Mouse (Mus musculus): Measurements from ENCODE around the gene Desi1. TPM values are rescaled to one million over a fixed set of nuclear protein-coding genes. Genes with fewer than 3 reads are reported as not detected.

Desi1 gene
- total RNA-seq (2021), result 100 to 1,000 TPM in 1 of 2 experiments, 10 to 100 TPM in 1; 96.5 to 108 TPM
- long read RNA-seq, transcript Desi1-206 (6 exons, 2,934 nt), result major isoform, 98 of 211 reads
- long read RNA-seq, transcript Desi1-205 (5 exons, 2,854 nt), result minor isoform, 5 of 211 reads
- long read RNA-seq, partial matches to known transcripts, result 2 of 211 reads
- long read RNA-seq, other reads (novel, unspliced or antisense), result 106 of 211 reads

DNA sequence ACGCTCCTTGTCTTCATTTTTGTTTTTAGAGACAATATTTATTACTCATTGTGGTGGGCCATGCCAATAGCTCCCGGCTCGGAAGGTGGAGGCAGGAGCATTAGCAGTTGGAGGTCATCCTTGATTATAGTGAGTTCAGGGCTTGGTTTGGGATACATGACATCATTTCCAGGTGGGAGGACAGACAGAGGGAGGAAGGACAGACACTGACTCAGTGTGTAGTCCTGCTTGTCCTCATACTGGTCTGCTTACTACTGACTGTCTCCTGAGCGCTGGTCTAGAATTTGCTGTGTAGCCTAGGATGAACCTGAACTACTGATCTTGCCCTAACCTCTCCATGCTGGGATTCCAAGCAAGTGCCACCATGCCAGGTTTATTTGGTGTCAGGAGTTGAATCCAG is at the start of gene Desi1:
Gene Desi1 (minus strand): TSS at position 101 of the 400 bp plus-strand sequence.
- DNase-seq (ENCODE audit: low spot score in 2 of 2), result no peak

DNA sequence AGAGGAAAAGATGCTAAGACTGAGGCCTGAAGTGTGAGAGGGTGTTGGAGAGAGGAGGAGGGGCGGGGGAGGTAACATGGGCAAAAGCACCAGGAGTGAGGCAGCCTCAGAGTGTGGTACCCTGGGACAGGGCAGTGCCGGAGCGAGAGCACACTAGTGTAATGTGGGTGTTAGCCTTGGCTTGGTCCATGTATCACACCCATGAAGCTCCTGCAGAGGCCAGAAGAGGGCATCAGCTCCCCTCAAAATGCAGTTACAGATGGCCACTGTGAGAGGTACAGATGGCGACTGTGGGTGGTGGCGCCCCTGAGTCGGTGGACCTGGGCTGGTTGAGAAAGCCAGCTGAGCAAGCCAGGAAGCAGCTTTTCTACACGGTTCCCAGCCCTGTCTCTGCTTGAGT is 47.5 kb upstream of the Desi1 start:
- DNase-seq (ENCODE audit: low spot score in 2 of 2), result peak; percentile 64 to 85

DNA sequence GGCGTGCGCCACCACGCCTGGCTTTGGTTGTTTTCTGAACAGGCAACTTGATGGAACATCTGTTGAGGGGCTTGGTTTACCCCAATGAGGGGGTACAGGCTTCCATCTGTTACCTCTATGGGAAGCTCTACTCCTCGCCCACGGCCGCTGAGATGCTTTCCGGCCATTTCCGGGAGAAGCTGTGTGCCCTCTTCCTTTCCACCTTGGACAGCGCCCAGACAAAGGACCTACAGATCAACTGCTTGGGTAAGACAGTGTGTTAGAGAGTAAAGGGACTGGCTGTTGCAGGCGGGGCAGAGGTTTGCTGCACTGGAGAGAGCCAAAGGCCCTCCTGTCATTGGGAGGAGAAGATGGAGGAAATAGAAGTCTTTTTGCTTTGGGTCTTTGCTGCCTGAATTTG is 46.2 kb upstream of the Desi1 start:
- no peak for DNase-seq (ENCODE audit: low spot score in 2 of 2)

- DNase-seq (ENCODE audit: low spot score in 2 of 2), result no peak
Measured at GRCm38 (mm10) chr15:82073490-82073889, 39.8 kb upstream of the Desi1 start.

DNA sequence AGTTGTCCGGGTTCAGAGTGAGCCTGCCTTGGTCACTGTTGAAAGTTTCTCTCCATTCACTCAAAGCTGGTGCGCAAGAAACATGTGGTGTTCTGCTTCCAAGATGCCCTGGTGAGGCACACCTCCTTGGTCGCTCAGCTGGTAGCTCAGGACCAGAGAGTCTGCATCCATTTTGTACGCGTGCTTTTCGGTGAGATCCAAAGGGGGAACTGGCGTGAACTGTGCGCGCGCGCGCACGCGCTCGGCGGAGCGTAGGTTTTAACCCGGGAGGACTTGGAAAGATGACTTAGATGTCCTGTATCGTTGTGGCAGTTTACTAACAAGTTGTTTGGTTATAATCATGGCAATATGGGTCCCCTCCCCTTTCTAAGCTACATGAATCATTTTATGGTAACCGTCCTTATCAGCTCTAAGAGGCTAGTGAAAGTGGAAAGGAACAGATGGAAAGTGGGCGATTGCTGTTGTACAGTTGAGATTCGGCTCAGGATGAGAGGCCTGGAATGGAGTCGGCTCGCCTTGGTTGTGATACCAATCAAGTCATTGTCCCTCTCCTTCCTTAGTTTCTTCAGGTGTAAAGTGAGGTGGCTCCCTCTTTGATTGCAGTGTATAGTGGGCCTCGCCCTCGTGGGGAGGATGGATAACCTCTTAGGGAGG is 38.3 kb upstream of the Desi1 start:
- DNase-seq (ENCODE audit: low spot score in 2 of 2), result peak in 1 of 2 experiments; percentile 51

DNA sequence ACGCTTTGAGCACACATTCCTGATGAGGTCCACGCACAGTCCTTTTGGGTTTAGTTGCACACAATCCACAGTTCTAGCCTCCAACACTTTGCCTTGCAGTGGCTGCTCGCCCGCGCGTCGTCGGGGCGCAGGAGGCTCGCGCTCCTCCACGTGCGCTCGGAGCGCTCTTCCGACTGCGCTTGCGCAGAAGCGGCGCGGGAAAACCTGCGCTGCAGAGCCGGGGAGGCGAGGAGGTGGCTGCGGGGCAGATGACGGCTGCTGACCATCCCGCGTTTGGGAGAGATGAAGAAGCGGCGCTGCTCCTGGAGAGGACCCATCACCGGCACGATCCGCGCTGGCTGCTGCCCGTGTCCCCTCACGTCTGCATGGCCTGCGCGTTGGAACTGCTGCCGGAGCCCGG is 36.2 kb upstream of the Desi1 start, which contains the start of gene Mei1:
Gene Mei1 (plus strand): TSS at position 99 of the 400 bp plus-strand sequence.
- DNase-seq (ENCODE audit: low spot score in 2 of 2), result no peak

GRCm38 (mm10) chr15:82065511-82065910 is 31.8 kb upstream of the Desi1 start:
- peak in 1 of 2 experiments; percentile 93 for DNase-seq (ENCODE audit: low spot score in 2 of 2)

- DNase-seq (ENCODE audit: low spot score in 2 of 2), result no peak
Measured at GRCm38 (mm10) chr15:82063909-82064308, 30.2 kb upstream of the Desi1 start.

GRCm38 (mm10) chr15:82058719-82059201 is 25.1 kb upstream of the Desi1 start, which contains the start of gene 4930407I10Rik:
4930407I10Rik (plus strand) TSS chr15:82059151.
- DNase-seq (ENCODE audit: low spot score in 2 of 2), result no peak

DNA sequence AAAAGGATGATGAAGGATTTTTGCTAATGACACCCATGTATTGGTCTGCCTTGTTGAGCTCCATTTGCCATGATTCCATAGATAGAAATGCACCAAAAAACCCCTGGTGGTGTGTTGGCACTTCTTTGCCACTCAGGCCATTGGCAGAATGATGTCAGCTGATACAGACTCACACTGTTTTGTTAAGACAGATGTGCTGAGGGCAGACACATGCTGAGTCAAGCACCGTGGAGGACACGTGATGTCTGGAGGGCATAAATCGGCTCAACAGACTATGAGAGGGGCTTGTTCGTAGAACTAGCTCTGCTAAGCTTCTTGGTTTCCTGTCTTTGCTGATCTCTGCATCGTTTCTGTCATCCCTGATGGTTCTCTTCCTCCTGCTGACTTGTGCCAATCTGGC is 18.9 kb upstream of the Desi1 start:
- no peak for DNase-seq (ENCODE audit: low spot score in 2 of 2)

- peak; percentile 90 to 95 for DNase-seq (ENCODE audit: low spot score in 2 of 2)
Measured at GRCm38 (mm10) chr15:82047080-82047883, 13.6 kb upstream of the Desi1 start, which contains the start of gene Snu13. Snu13 (minus strand) TSS chr15:82047598.

- DNase-seq (ENCODE audit: low spot score in 2 of 2), result no peak
Measured at GRCm38 (mm10) chr15:82046246-82046891, 12.7 kb upstream of the Desi1 start.

DNA sequence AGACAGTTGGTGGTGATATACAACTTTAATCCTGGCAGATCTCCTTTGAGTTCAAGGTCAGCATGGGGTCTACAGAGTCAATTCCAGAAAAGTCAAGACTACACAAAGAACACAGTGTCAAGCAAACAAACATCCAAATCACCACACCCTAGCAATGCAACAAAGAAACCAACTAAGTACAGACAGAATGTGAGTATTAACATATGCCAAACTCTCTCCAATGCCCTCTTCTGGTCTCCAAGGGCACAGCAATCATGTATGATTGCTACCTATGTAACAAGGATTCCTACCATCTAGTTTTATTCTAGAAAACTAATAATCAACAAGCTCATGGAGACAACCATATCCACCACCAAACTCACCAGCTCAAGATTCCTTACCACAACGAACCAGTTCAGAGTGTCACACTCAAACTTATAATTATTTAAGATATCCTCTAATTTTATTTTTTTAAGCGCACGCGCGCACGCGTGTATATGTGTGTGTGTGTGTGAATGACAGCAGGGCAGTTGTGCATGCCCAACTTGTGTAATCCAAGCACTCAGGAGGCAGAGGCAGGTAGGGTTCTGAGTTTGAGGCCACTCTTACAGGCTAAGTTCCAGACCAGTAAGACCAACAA is 10.6 kb upstream of the Desi1 start:
- peak in 1 of 2 experiments; percentile 32 for DNase-seq (ENCODE audit: low spot score in 2 of 2)

DNA sequence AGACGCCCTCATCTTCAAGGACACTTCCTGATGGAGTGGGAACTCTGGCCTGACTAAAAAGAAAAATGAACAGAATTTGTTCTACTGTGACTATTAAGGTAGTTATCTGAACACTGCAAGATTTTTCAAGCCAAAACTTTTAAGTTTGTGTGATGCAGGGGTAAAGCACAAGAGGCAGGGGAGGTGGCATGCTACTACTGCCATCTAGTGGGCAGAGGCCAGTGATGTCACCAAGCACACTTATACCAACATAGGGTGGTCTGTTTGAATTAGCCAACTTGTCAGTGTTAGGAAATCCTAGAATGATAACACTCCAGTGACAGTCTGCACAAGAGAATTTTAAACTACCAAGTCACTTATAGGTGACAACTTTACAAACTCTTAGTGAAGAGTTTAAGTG is 7.0 kb upstream of the Desi1 start:
- peak in 1 of 2 experiments; percentile 67 for DNase-seq (ENCODE audit: low spot score in 2 of 2)

DNA sequence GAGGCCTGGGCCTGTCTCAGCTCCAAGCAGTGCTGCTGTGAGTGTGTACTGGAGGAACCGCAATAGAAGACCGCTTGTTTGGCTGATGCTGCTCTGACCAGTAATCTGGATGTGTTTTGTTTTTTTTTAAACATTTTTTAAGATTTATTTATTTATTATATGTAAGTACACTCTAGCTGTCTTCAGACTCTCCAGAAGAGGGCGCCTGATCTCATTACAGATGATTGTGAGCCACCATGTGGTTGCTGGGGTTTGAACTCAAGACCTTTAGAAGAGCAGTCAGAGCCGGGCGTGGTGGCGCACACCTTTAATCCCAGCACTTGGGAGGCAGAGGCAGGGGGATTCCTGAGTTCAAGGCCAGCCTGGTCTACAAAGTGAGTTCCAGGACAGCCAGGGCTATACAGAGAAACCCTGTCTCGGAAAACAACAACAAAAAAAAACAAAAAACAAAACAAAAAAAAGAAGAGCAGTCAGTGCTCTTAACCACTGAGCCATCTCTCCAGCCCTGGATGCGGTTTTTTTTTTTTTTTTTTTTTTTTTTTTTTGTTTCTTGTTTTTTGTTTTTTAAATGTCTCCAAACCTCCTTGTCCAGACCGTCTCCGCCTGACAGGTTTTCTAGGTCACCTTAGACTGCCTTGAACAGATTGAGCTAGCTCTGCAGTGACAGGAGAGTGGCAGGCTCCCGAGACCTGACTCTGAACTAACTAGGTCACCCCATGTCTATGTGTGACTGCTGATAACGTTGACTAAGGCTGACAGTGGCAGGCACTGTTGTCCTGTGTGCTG is 2.4 kb upstream of the Desi1 start:
- peak in 1 of 2 experiments; percentile 39 for DNase-seq (ENCODE audit: low spot score in 2 of 2)

- no peak for DNase-seq (ENCODE audit: low spot score in 2 of 2)
Measured at GRCm38 (mm10) chr15:82032386-82032785, 1.3 kb downstream of the Desi1 start.

GRCm38 (mm10) chr15:82027726-82028125 is 5.9 kb downstream of the Desi1 start:
- DNase-seq (ENCODE audit: low spot score in 2 of 2), result no peak

DNA sequence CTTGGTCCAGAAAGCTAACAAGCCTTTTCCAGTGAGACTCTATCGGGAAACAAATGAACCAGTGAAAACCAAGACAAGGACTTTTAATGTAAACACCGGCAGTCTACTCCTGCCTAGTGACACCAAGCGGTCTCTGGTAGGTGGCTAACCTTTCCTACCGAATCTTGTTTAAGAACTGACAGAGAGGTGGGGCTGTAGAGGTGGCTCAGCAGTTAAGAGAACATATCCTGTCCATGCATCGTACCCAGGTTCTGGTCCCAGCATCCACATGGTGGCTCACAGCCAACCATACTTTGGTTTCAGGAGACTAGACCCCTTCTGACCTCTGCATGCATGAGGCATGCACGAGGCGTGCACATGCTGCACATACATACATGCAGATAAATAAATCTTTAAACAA is 6.4 kb downstream of the Desi1 start:
- no peak for DNase-seq (ENCODE audit: low spot score in 2 of 2)

GRCm38 (mm10) chr15:82023965-82024635 is 9.6 kb downstream of the Desi1 start:
- DNase-seq (ENCODE audit: low spot score in 2 of 2), result no peak
